Mouse (Mus musculus): Measurements from ENCODE around the gene Lrrc71. TPM values are rescaled to one million over a fixed set of nuclear protein-coding genes. Genes with fewer than 3 reads are reported as not detected.

The Lrrc71 gene
- total RNA-seq, 2 experiments from 2014 or later: 0.91 to 1.9 TPM

DNA sequence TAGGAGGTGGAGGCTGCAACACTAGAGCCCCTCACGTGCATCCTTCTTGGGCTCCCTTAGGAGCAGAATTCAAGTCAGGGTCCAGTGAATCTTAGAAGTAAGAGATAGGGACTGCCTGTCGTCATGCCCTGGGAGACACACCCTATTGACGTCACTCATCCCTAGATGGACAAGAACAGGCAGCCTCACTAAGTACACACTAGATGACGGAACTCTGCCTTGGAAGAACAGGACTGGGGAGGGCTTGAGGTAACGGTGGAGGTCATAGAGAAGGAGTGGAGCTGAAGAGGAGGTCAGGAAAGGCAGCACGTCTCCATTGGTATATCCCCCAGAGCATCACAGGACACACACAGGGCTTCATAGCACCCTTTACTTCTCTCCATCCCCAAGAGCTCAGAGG lies 19.7 kb downstream of the Lrrc71 start:
- no peak for TF ChIP-seq CTCF (conservative IDR thresholded peaks at IDR 0.05)
- no peak overlapping the region for H3K4me3 ChIP-seq
- DNase-seq (ENCODE audit: low spot score in 2 of 2): no peak

DNA sequence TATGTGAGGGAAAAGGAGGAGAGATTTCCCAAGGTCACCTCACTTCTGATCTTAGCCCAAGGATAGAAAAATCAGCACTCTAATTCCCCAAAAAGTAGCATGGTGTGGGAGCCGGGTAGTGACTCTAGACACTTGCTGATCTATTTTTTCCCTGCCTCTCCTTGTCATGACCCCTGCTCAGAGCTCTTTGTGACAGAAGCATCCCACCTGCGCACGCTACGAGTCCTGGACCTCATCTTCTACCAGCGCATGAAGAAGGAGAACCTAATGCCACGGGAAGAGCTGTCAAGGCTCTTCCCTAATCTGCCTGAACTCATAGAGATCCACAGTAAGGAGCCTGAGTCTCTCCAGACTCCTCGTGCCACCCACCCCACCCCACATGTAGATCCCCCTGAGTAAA lies 22.2 kb downstream of the Lrrc71 start:
- DNase-seq (ENCODE audit: low spot score in 2 of 2): no peak
- Histone ChIP-seq H3K4me3 (no peak overlapping the region), H3K27ac (no peak overlapping the region)
- no peak for TF ChIP-seq CTCF (conservative IDR thresholded peaks at IDR 0.05)

More for the DNA sequence above, 19.7 kb downstream of the Lrrc71 start:
- no peak overlapping the region for H3K27ac ChIP-seq

- no peak for DNase-seq (ENCODE audit: low spot score in 2 of 2)
- Histone ChIP-seq H3K27ac (no peak overlapping the region), H3K4me3 (no peak overlapping the region)
- TF ChIP-seq CTCF (conservative IDR thresholded peaks at IDR 0.05): no peak
Measured at GRCm38 (mm10) chr3:87725396-87726160, 22.8 kb downstream of the Lrrc71 start.

GRCm38 (mm10) chr3:87724556-87724955 lies 23.9 kb downstream of the Lrrc71 start:
- no peak for DNase-seq (ENCODE audit: low spot score in 2 of 2)
- TF ChIP-seq CTCF (conservative IDR thresholded peaks at IDR 0.05): no peak
- Histone ChIP-seq H3K4me3 (no peak overlapping the region), H3K27ac (no peak overlapping the region)

- Histone ChIP-seq H3K4me3 (no peak overlapping the region), H3K27ac (no peak overlapping the region)
- TF ChIP-seq CTCF (conservative IDR thresholded peaks at IDR 0.05): no peak
- DNase-seq (ENCODE audit: low spot score in 2 of 2): no peak
Measured at GRCm38 (mm10) chr3:87718525-87718924, 29.9 kb downstream of the Lrrc71 start.

Other genes starting within 250 kb of the Lrrc71 start
- gene Etv3, start 223.2 kb downstream of the Lrrc71 start, total RNA-seq (2021): 10 to 100 TPM; 21.5 to 25.2 TPM
- gene Arhgef11, start 131.1 kb downstream of the Lrrc71 start, total RNA-seq (2021): 10 to 100 TPM; 60.6 to 61.5 TPM
- gene Ntrk1, start 46.5 kb upstream of the Lrrc71 start, total RNA-seq (2021): under 1 TPM; 0.13 to 0.27 TPM
- gene Insrr, start 48.3 kb upstream of the Lrrc71 start, total RNA-seq (2021): under 1 TPM; 0.18 to 0.39 TPM
- gene Pear1, start 75.7 kb upstream of the Lrrc71 start, total RNA-seq (2021): 10 to 100 TPM in 1 of 2 experiments, 1 to 10 TPM in 1; 9.2 to 13.1 TPM
- not detected for gene Sh2d2a, start 98.1 kb upstream of the Lrrc71 start, total RNA-seq (2021)
- 10 to 100 TPM; 58.0 to 60.0 TPM for gene Prcc, start 137.0 kb upstream of the Lrrc71 start, total RNA-seq (2021)
- gene Hdgf, start 157.7 kb upstream of the Lrrc71 start, total RNA-seq (2021): 100 to 1,000 TPM; 140 to 146 TPM
- gene Mrpl24, start 170.9 kb upstream of the Lrrc71 start, total RNA-seq (2021): 10 to 100 TPM; 54.3 to 55.1 TPM
- gene Isg20l2, start 181.7 kb upstream of the Lrrc71 start, total RNA-seq (2021): 10 to 100 TPM; 14.2 to 15.8 TPM
- gene Rrnad1, start 182.1 kb upstream of the Lrrc71 start, total RNA-seq (2021): 10 to 100 TPM; 24.7 to 27.4 TPM
- 1 to 10 TPM; 1.6 to 3.7 TPM for gene Crabp2, start 200.0 kb upstream of the Lrrc71 start, total RNA-seq (2021)
- gene Nes, start 222.5 kb upstream of the Lrrc71 start, total RNA-seq (2021): 1 to 10 TPM; 4.0 to 4.8 TPM